Comparison of ENCODE assay signal across 19 mouse cellular contexts in the genomic region with DNA sequence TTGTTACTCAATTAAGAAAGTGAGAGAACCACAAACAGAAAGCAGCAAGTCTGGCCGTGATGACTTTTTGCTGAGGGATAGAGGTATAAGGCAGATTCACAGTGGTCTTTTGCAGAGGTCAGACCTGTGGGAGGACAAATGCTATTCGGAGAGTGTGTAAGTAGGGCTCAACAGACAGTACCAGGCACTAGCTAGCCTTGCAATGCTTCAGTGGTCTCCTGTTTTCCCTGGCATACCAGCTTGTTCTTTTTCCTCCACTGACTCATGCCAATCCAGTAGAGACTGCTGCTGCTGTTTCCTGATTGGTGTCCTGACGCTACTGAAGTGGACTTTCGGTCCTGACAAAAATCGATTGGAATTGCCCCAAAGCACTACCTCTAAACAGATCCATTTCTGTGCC.
DNase-seq lines count a peak whose midpoint lies in the region; ATAC-seq and TF ChIP-seq lines count a peak whose summit lies in the region.
"Had no signal": no experiment of that assay in that cellular context is flagged by ENCODE, and none has a peak within 500 bp of the region (broad histone marks: within the 10 kb centered on the region; RNA-seq: fewer than 3 reads in every experiment).

No protein-coding gene starts in this region.

- no peaks in the 10 kb centered on the region for H3K79me2 ChIP-seq in liver, adult 2 months (ENCODE audit: control insufficient read depth, insufficient read depth, low read length)
- no peaks in the 10 kb centered on the region for H3K79me2 ChIP-seq in myocyte (ENCODE audit: control insufficient read depth, insufficient read depth)

- no peak for TF ChIP-seq POLR2A in liver, adult 2 months (IDR thresholded peaks at IDR 0.05; ENCODE audit: extremely low read depth, insufficient read depth, low read length)
- TF ChIP-seq POLR2A in myocyte (IDR thresholded peaks at IDR 0.05; ENCODE audit: insufficient read length, low read depth): no peak

- H3K9ac ChIP-seq in kidney, embryonic 16.5 days (replicated peaks; ENCODE audit: low read length): no peak overlapping the region
- H3K9ac ChIP-seq in liver, adult 2 months (ENCODE audit: low read depth, low read length): no peak overlapping the region
- no peak overlapping the region for H3K9ac ChIP-seq in liver, embryonic 11.5 days (ENCODE audit: low read depth, low read length)
- H3K9ac ChIP-seq: embryonic facial prominence, embryonic 12.5 days; forebrain, embryonic 13.5 days; forebrain, embryonic 15.5 days had no signal

- WGBS in kidney, embryonic 16.5 days: 68% methylated on average over 5 of the region's 5 CpGs
- WGBS in liver, adult 2 months: 84% methylated on average over 5 of the region's 5 CpGs
- WGBS in liver, embryonic 11.5 days: 77% methylated on average over 5 of the region's 5 CpGs

- TF ChIP-seq CTCF in liver, adult 2 months (IDR thresholded peaks at IDR 0.05; ENCODE audit: low read depth, low read length): no peak

- no peak for DNase-seq in kidney, postnatal 14 days
- DNase-seq in liver, adult 2 months (ENCODE audit: extremely low read depth, low read depth, low spot score): peak; percentile 26
- DNase-seq in liver, embryonic 11.5 days (ENCODE audit: low spot score): no peak
- no peak for DNase-seq in testis, postnatal 14 days (ENCODE audit: low spot score)
- DNase-seq: adrenal gland, adult 8-10 months; adrenal gland, postnatal 14 days; adrenal gland, postnatal 36 days; cerebellum, adult 11-12 months; cerebellum, adult 2 months; cerebellum, adult 9-10 months; cerebellum, postnatal 10 days; cerebellum, postnatal 25 days had no signal

- ATAC-seq in kidney, embryonic 16.5 days (ENCODE audit: low FRiP score, low TSS enrichment): 0 out of 2 replicates have a peak, but pooled peaks have one; percentile 46
- ATAC-seq in liver, embryonic 11.5 days (replicated peaks; ENCODE audit: low FRiP score): no peak
- ATAC-seq: activated CD4-positive, CD25-positive, alpha-beta regulatory T cell, adult 4 months; forebrain, embryonic 13.5 days; forebrain, embryonic 15.5 days had no signal

- H3K4me3 ChIP-seq in kidney, embryonic 16.5 days (ENCODE audit: low read length): no peak overlapping the region
- no peak overlapping the region for H3K4me3 ChIP-seq in liver, adult 2 months (ENCODE audit: insufficient read depth, low read depth, low read length)
- H3K4me3 ChIP-seq in liver, embryonic 11.5 days (ENCODE audit: low read depth, low read length): no peak overlapping the region
- H3K4me3 ChIP-seq in myocyte: no peak overlapping the region
- H3K4me3 ChIP-seq: embryonic facial prominence, embryonic 10.5 days; embryonic facial prominence, embryonic 12.5 days; forebrain, embryonic 13.5 days; forebrain, embryonic 15.5 days had no signal

- no peak overlapping the region for H3K4me2 ChIP-seq in kidney, embryonic 16.5 days (replicated peaks; ENCODE audit: low read depth, low read length)
- no peak overlapping the region for H3K4me2 ChIP-seq in liver, embryonic 11.5 days
- peak overlapping the region; percentile 27 for H3K4me2 ChIP-seq in myocyte (ENCODE audit: low read depth)
- H3K4me2 ChIP-seq: embryonic facial prominence, embryonic 12.5 days; forebrain, embryonic 13.5 days; forebrain, embryonic 15.5 days had no signal

- no peaks in the 10 kb centered on the region for H3K4me1 ChIP-seq in kidney, embryonic 16.5 days (ENCODE audit: insufficient read depth, low read length)
- no peaks in the 10 kb centered on the region for H3K4me1 ChIP-seq in liver, adult 2 months (ENCODE audit: control insufficient read depth, insufficient read depth, low read length)
- no peaks in the 10 kb centered on the region for H3K4me1 ChIP-seq in liver, embryonic 11.5 days (replicated peaks; ENCODE audit: control insufficient read depth, insufficient read depth, low read length)
- H3K4me1 ChIP-seq: embryonic facial prominence, embryonic 10.5 days; embryonic facial prominence, embryonic 12.5 days; forebrain, embryonic 13.5 days; forebrain, embryonic 15.5 days had no signal

- H3K27me3 ChIP-seq in kidney, embryonic 16.5 days (ENCODE audit: insufficient read depth, low read length): no peaks in the 10 kb centered on the region
- no peaks in the 10 kb centered on the region for H3K27me3 ChIP-seq in liver, adult 2 months (ENCODE audit: control insufficient read depth, insufficient read depth, low read length)
- H3K27me3 ChIP-seq in liver, embryonic 11.5 days (replicated peaks; ENCODE audit: control insufficient read depth, insufficient read depth, low read length): no peaks in the 10 kb centered on the region
- H3K27me3 ChIP-seq in myocyte (ENCODE audit: control insufficient read depth, insufficient read depth, insufficient read length): no peaks in the 10 kb centered on the region
- H3K27me3 ChIP-seq: embryonic facial prominence, embryonic 12.5 days; forebrain, embryonic 13.5 days; forebrain, embryonic 15.5 days had no signal

- H3ac ChIP-seq in myocyte (ENCODE audit: control insufficient read depth, insufficient read length): no peak overlapping the region

- no peaks in the 10 kb centered on the region for H3K9me3 ChIP-seq in kidney, embryonic 16.5 days (ENCODE audit: low read length)
- H3K9me3 ChIP-seq in liver, embryonic 11.5 days (ENCODE audit: control insufficient read depth, low read length): no peaks in the 10 kb centered on the region
- H3K9me3 ChIP-seq: embryonic facial prominence, embryonic 10.5 days; embryonic facial prominence, embryonic 12.5 days; forebrain, embryonic 13.5 days; forebrain, embryonic 15.5 days had no signal

- H3K27ac ChIP-seq in kidney, embryonic 16.5 days (ENCODE audit: low read length): no peak overlapping the region
- no peak overlapping the region for H3K27ac ChIP-seq in liver, adult 2 months (replicated peaks; ENCODE audit: insufficient read depth, low read depth, low read length)
- H3K27ac ChIP-seq in liver, embryonic 11.5 days (ENCODE audit: low read depth, low read length): no peak overlapping the region
- H3K27ac ChIP-seq: embryonic facial prominence, embryonic 10.5 days; embryonic facial prominence, embryonic 12.5 days; forebrain, embryonic 13.5 days; forebrain, embryonic 15.5 days had no signal

- H3K36me3 ChIP-seq in kidney, embryonic 16.5 days (ENCODE audit: insufficient read depth, low read length): no peaks in the 10 kb centered on the region
- H3K36me3 ChIP-seq in liver, adult 2 months (ENCODE audit: control insufficient read depth, insufficient read depth, low read length): no peaks in the 10 kb centered on the region
- H3K36me3 ChIP-seq in liver, embryonic 11.5 days (ENCODE audit: control insufficient read depth, insufficient read depth, low read length): no peaks in the 10 kb centered on the region
- H3K36me3 ChIP-seq in myocyte (ENCODE audit: control insufficient read depth, insufficient read depth): no peaks in the 10 kb centered on the region
- H3K36me3 ChIP-seq: embryonic facial prominence, embryonic 10.5 days; embryonic facial prominence, embryonic 12.5 days; forebrain, embryonic 15.5 days had no signal

TF ChIP-seq in myocyte, 11 proteins besides CTCF, POLR2A, EP300 and RAD21:
- no peak for TF ChIP-seq MYOG (IDR thresholded peaks at IDR 0.05; ENCODE audit: control insufficient read depth in 1 of 3, insufficient read depth in 1 of 3, insufficient read length in 2 of 3, low read depth in 2 of 3)
- no peak for TF ChIP-seq CEBPB (IDR thresholded peaks at IDR 0.05; ENCODE audit: insufficient read depth, poor library complexity, severe bottlenecking)
- TF ChIP-seq SRF (IDR thresholded peaks at IDR 0.05; ENCODE audit: control insufficient read depth, insufficient read length, low read depth): no peak
- TF ChIP-seq TCF12 (IDR thresholded peaks at IDR 0.05; ENCODE audit: insufficient read depth, poor library complexity, severe bottlenecking): no peak
- TF ChIP-seq MAX (IDR thresholded peaks at IDR 0.05; ENCODE audit: low read depth): no peak
- no peak for TF ChIP-seq MYOD1 (IDR thresholded peaks at IDR 0.05; ENCODE audit: control insufficient read depth in 1 of 3, insufficient read length in 2 of 3, low read depth in 2 of 3)
- TF ChIP-seq E2F4 (IDR thresholded peaks at IDR 0.05; ENCODE audit: insufficient read depth): no peak
- TF ChIP-seq POLR2AphosphoS2 (IDR thresholded peaks at IDR 0.05; ENCODE audit: insufficient read length, low read depth): no peak
- TF ChIP-seq USF1 (IDR thresholded peaks at IDR 0.05; ENCODE audit: low read depth): no peak
- TF ChIP-seq TCF3 (IDR thresholded peaks at IDR 0.05; ENCODE audit: insufficient read length, low read depth): no peak
- TF ChIP-seq REST (IDR thresholded peaks at IDR 0.05; ENCODE audit: insufficient read depth, insufficient read length): no peak
TF ChIP-seq in myocyte: peak in this region for 0.
